Mouse (Mus musculus): Measurements from ENCODE around the gene Slc38a11.

Slc38a11 gene

GRCm38 (mm10) chr2:65363828-65364497 is at the start of gene Slc38a11:
Gene Slc38a11, minus strand, starts transcription at chr2:65364034.
- no peak for DNase-seq (ENCODE audit: low spot score)

GRCm38 (mm10) chr2:65407110-65407509 is 43.3 kb upstream of the Slc38a11 start:
- DNase-seq (ENCODE audit: low spot score), result no peak

- no peak for DNase-seq (ENCODE audit: low spot score)
Observed at GRCm38 (mm10) chr2:65405407-65405806, 41.6 kb upstream of the Slc38a11 start.

GRCm38 (mm10) chr2:65402001-65402400 is 38.2 kb upstream of the Slc38a11 start:
- DNase-seq (ENCODE audit: low spot score), result no peak

GRCm38 (mm10) chr2:65399938-65400337 is 36.1 kb upstream of the Slc38a11 start:
- no peak for DNase-seq (ENCODE audit: low spot score)

- no peak for DNase-seq (ENCODE audit: low spot score)
Observed at GRCm38 (mm10) chr2:65396128-65396527, 32.3 kb upstream of the Slc38a11 start.

- DNase-seq (ENCODE audit: low spot score), result no peak
Observed at GRCm38 (mm10) chr2:65393061-65393460, 29.2 kb upstream of the Slc38a11 start.

GRCm38 (mm10) chr2:65391322-65391721 is 27.5 kb upstream of the Slc38a11 start:
- no peak for DNase-seq (ENCODE audit: low spot score)

- DNase-seq (ENCODE audit: low spot score), result no peak
Observed at GRCm38 (mm10) chr2:65384815-65385214, 21.0 kb upstream of the Slc38a11 start.

- DNase-seq (ENCODE audit: low spot score), result no peak
Observed at GRCm38 (mm10) chr2:65382485-65382884, 18.7 kb upstream of the Slc38a11 start.

GRCm38 (mm10) chr2:65378425-65378824 is 14.6 kb upstream of the Slc38a11 start:
- DNase-seq (ENCODE audit: low spot score), result no peak

GRCm38 (mm10) chr2:65374410-65374809 is 10.6 kb upstream of the Slc38a11 start:
- DNase-seq (ENCODE audit: low spot score), result no peak

GRCm38 (mm10) chr2:65373076-65373475 is 9.2 kb upstream of the Slc38a11 start:
- no peak for DNase-seq (ENCODE audit: low spot score)

- DNase-seq (ENCODE audit: low spot score), result no peak
Observed at GRCm38 (mm10) chr2:65360736-65361475, 2.9 kb downstream of the Slc38a11 start.

- no peak for DNase-seq (ENCODE audit: low spot score)
Observed at GRCm38 (mm10) chr2:65347367-65347766, 16.5 kb downstream of the Slc38a11 start.

- DNase-seq (ENCODE audit: low spot score), result no peak
Observed at GRCm38 (mm10) chr2:65346915-65347314, 16.9 kb downstream of the Slc38a11 start.

- DNase-seq (ENCODE audit: low spot score), result no peak
Observed at GRCm38 (mm10) chr2:65346037-65346436, 17.8 kb downstream of the Slc38a11 start.

- no peak for DNase-seq (ENCODE audit: low spot score)
Observed at GRCm38 (mm10) chr2:65342057-65342456, 21.8 kb downstream of the Slc38a11 start.

GRCm38 (mm10) chr2:65340839-65341238 is 23.0 kb downstream of the Slc38a11 start:
- no peak for DNase-seq (ENCODE audit: low spot score)

- peak; percentile 27 for DNase-seq (ENCODE audit: low spot score)
Observed at GRCm38 (mm10) chr2:65337378-65338140, 26.3 kb downstream of the Slc38a11 start.

GRCm38 (mm10) chr2:65336608-65337007 is 27.2 kb downstream of the Slc38a11 start:
- no peak for DNase-seq (ENCODE audit: low spot score)

- no peak for DNase-seq (ENCODE audit: low spot score)
Observed at GRCm38 (mm10) chr2:65334091-65334490, 29.7 kb downstream of the Slc38a11 start.

- no peak for DNase-seq (ENCODE audit: low spot score)
Observed at GRCm38 (mm10) chr2:65331321-65331720, 32.5 kb downstream of the Slc38a11 start.
